Mouse (Mus musculus): ENCODE measurements around the gene Copz1. TPM values are rescaled to one million over a fixed set of nuclear protein-coding genes. Genes with fewer than 3 reads are reported as not detected.

Copz1 gene
- polyA plus RNA-seq, 1 experiment from 2014 or later: 194 TPM

DNA sequence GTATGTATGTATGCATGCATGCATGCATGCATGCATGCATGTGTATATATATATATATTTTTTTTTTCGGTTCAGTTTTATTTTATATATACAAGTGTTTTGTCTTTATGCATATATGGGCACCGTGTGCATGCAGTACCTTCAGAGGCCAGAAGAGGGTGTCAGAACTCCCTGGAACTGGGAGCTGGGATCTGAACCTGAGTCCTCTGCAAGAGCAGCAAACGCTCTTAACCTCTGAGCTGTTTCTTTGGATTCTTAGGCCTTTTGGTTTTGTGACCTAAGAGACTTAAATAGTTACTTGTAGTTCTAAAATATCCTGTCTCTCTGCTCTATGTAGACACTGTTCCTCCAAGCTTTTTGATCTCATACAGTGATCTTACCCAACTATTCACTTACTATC is 11.6 kb downstream of the Copz1 start:
- Histone ChIP-seq H3K9me3 (replicated peaks; ENCODE audit: control insufficient read depth, low read length) (no peaks in the 10 kb centered on the region), H3K4me1 (ENCODE audit: control insufficient read depth, low read depth, low read length) (peaks cover 37% of the 10 kb centered on the region)

DNA sequence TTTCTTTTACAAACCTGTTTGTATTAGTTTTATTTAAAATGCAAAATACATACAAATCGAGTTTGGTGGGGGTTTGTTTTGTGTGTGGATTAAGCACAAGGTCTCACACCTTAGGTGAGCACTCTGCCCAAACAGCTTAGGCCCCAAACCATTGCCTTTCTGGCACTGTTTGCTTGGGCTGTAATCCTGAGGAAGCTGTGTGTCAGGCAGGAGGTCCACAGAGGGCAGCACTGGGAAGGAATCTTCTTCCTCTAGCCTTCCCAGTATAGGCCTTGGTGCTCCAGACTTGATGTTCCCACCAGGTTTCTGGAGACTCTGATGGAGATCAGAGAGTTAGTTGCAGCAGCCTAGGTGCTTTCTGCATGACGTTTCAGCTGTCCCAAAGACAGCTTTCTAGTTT is 12.1 kb downstream of the Copz1 start:
- Histone ChIP-seq H3K9ac (ENCODE audit: low read depth, low read length) (peak overlapping the region; percentile 4; the same call in 1 of the 2 replicates), H3K4me2 (ENCODE audit: low read depth, low read length) (no peak overlapping the region), H3K27ac (ENCODE audit: low read length) (0 out of 2 replicates have a peak overlapping the region, but pooled peaks have one; percentile 13), H3K4me1 (ENCODE audit: control insufficient read depth, low read depth, low read length) (peaks cover 34% of the 10 kb centered on the region), H3K4me3 (ENCODE audit: low read depth, low read length) (no peak overlapping the region), H3K27me3 (ENCODE audit: control insufficient read depth, insufficient read depth, low read depth, low read length) (no peaks in the 10 kb centered on the region), H3K36me3 (ENCODE audit: control insufficient read depth, insufficient read depth) (peaks cover 7% of the 10 kb centered on the region), H3K9me3 (replicated peaks; ENCODE audit: control insufficient read depth, low read length) (no peaks in the 10 kb centered on the region)
- no peak for ATAC-seq (ENCODE audit: low read depth)
- WGBS (ENCODE audit: insufficient replicate concordance): 36% methylated on average over 2 of the region's 2 CpGs

More for the DNA sequence above, 11.6 kb downstream of the Copz1 start:
- no peak for ATAC-seq (ENCODE audit: low read depth)
- no peak overlapping the region for H3K9ac ChIP-seq (ENCODE audit: low read depth, low read length)
- H3K27me3 ChIP-seq (ENCODE audit: control insufficient read depth, insufficient read depth, low read depth, low read length): no peaks in the 10 kb centered on the region
- no peak overlapping the region for H3K27ac ChIP-seq (ENCODE audit: low read length)
- H3K4me2 ChIP-seq (ENCODE audit: low read depth, low read length): no peak overlapping the region
- WGBS (ENCODE audit: insufficient replicate concordance): 72% methylated on average over 3 of the region's 3 CpGs
- H3K4me3 ChIP-seq (ENCODE audit: low read depth, low read length): no peak overlapping the region
- H3K36me3 ChIP-seq (ENCODE audit: control insufficient read depth, insufficient read depth): peaks cover 1% of the 10 kb centered on the region

DNA sequence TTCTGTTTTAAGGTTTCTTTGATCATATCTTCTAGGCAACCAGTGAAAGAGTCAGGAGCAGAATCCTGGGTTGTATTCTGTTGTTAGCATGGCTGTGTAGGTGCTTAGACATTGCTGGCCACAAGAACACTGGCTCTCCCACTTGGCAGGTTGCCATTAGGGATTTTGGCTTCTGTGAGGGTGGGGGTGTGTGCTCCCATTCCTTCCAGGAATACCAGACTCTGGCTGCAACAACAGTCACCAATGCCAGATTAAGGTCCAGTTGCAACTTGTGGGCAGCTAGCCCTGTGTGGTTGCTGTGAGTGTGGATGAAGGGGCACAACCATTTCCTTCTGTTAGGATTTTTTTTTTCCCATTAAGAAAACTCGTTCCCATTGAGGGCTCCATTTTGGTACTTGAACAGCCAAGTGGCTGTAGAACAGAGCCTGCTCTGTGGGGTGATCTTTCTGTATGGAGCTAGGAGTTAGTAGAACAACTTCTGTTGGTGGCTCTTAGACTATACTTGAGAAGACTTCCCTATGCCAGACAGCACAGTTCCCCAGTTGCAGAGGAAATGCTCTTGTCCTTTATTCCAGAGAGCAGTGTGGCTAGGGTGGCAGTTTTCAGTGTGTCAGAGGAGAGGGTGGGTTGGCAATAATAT is 13.4 kb downstream of the Copz1 start:
- Histone ChIP-seq H3K27ac (ENCODE audit: low read length) (no peak overlapping the region), H3K9me3 (replicated peaks; ENCODE audit: control insufficient read depth, low read length) (no peaks in the 10 kb centered on the region), H3K9ac (ENCODE audit: low read depth, low read length) (no peak overlapping the region), H3K4me3 (ENCODE audit: low read depth, low read length) (no peak overlapping the region), H3K4me2 (ENCODE audit: low read depth, low read length) (no peak overlapping the region), H3K27me3 (ENCODE audit: control insufficient read depth, insufficient read depth, low read depth, low read length) (no peaks in the 10 kb centered on the region), H3K36me3 (ENCODE audit: control insufficient read depth, insufficient read depth) (peaks cover 16% of the 10 kb centered on the region), H3K4me1 (ENCODE audit: control insufficient read depth, low read depth, low read length) (peaks cover 24% of the 10 kb centered on the region)
- 45% methylated on average over 1 of the region's 1 CpGs for WGBS (ENCODE audit: insufficient replicate concordance)
- ATAC-seq (ENCODE audit: low read depth): no peak

DNA sequence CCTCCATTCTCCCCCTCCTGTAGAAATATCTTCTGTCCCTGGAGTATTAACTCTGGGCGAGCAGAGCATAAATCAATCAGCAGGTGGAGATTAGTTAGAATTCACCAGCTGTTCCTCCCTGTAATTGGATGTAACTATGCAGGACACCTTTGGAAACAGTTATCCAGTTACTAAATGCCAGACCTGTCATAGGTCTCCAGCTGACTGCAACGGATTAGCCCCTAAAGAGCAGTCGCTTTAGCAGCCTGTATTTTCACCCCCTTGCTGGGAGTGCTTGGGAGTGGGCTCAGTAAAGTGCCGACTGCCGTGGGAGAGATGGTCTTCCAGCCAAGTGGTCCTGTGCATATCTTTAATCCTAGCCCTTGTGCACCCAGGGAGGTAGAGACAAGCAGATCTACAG is 17.1 kb downstream of the Copz1 start:
- WGBS (ENCODE audit: insufficient replicate concordance): 78% methylated on average over 5 of the region's 5 CpGs
- H3K9ac ChIP-seq (ENCODE audit: low read depth, low read length): no peak overlapping the region

DNA sequence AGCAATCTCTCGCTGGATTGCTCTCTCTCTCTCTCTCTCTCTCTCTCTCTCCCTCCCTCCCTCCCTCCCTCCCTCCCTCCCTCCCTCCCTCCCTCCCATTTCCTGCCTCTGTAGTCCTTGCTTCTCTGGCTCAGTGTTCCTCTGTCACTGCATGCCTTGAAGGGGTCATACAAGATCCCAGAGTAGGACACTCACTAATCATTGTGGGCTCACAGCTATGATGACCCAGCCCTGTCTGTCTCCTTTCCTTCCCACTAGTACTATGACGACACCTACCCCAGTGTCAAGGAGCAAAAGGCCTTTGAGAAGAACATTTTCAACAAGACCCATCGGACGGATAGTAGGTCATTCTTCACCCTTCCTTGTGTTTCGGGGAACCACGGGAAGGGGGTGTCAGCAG is 17.9 kb downstream of the Copz1 start:
- Histone ChIP-seq H3K4me2 (ENCODE audit: low read depth, low read length) (no peak overlapping the region), H3K27me3 (ENCODE audit: control insufficient read depth, insufficient read depth, low read depth, low read length) (no peaks in the 10 kb centered on the region), H3K36me3 (ENCODE audit: control insufficient read depth, insufficient read depth) (peaks cover 46% of the 10 kb centered on the region), H3K27ac (ENCODE audit: low read length) (no peak overlapping the region), H3K9me3 (replicated peaks; ENCODE audit: control insufficient read depth, low read length) (no peaks in the 10 kb centered on the region), H3K9ac (ENCODE audit: low read depth, low read length) (no peak overlapping the region), H3K4me3 (ENCODE audit: low read depth, low read length) (no peak overlapping the region), H3K4me1 (ENCODE audit: control insufficient read depth, low read depth, low read length) (peaks cover 7% of the 10 kb centered on the region)
- WGBS (ENCODE audit: insufficient replicate concordance): 72% methylated on average over 6 of the region's 6 CpGs
- no peak for ATAC-seq (ENCODE audit: low read depth)

More for the DNA sequence above, 17.1 kb downstream of the Copz1 start:
- ATAC-seq (ENCODE audit: low read depth): no peak
- no peak overlapping the region for H3K27ac ChIP-seq (ENCODE audit: low read length)
- H3K27me3 ChIP-seq (ENCODE audit: control insufficient read depth, insufficient read depth, low read depth, low read length): no peaks in the 10 kb centered on the region
- peaks cover 45% of the 10 kb centered on the region for H3K36me3 ChIP-seq (ENCODE audit: control insufficient read depth, insufficient read depth)
- H3K4me1 ChIP-seq (ENCODE audit: control insufficient read depth, low read depth, low read length): peaks cover 12% of the 10 kb centered on the region
- H3K4me2 ChIP-seq (ENCODE audit: low read depth, low read length): no peak overlapping the region
- no peak overlapping the region for H3K4me3 ChIP-seq (ENCODE audit: low read depth, low read length)
- no peaks in the 10 kb centered on the region for H3K9me3 ChIP-seq (replicated peaks; ENCODE audit: control insufficient read depth, low read length)

DNA sequence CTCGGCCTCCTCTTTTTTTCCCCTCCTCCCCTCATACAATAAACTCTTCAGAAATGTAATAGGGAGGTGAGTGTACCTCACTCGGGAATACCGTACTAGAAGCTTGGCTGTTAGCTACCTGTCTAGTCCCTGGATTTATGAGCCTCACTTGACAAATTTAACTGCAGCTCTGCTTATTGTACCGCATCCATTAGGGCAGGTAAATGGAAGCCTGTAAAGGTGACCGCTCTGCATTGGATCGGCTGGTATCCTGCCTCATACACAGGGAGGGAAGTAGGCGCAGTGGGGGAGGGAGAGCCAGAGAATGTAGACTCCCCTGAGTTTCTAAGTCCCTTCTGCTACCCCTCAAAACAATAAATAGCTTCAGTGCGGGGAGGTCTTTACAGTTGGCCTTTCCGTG is 18.3 kb downstream of the Copz1 start:
- Histone ChIP-seq H3K9me3 (replicated peaks; ENCODE audit: control insufficient read depth, low read length) (no peaks in the 10 kb centered on the region), H3K4me1 (ENCODE audit: control insufficient read depth, low read depth, low read length) (peaks cover 3% of the 10 kb centered on the region), H3K9ac (ENCODE audit: low read depth, low read length) (no peak overlapping the region), H3K27ac (ENCODE audit: low read length) (no peak overlapping the region), H3K36me3 (ENCODE audit: control insufficient read depth, insufficient read depth) (peaks cover 50% of the 10 kb centered on the region), H3K4me3 (ENCODE audit: low read depth, low read length) (no peak overlapping the region), H3K27me3 (ENCODE audit: control insufficient read depth, insufficient read depth, low read depth, low read length) (no peaks in the 10 kb centered on the region), H3K4me2 (ENCODE audit: low read depth, low read length) (no peak overlapping the region)
- no peak for ATAC-seq (ENCODE audit: low read depth)
- WGBS (ENCODE audit: insufficient replicate concordance): 85% methylated on average over 9 of the region's 9 CpGs

DNA sequence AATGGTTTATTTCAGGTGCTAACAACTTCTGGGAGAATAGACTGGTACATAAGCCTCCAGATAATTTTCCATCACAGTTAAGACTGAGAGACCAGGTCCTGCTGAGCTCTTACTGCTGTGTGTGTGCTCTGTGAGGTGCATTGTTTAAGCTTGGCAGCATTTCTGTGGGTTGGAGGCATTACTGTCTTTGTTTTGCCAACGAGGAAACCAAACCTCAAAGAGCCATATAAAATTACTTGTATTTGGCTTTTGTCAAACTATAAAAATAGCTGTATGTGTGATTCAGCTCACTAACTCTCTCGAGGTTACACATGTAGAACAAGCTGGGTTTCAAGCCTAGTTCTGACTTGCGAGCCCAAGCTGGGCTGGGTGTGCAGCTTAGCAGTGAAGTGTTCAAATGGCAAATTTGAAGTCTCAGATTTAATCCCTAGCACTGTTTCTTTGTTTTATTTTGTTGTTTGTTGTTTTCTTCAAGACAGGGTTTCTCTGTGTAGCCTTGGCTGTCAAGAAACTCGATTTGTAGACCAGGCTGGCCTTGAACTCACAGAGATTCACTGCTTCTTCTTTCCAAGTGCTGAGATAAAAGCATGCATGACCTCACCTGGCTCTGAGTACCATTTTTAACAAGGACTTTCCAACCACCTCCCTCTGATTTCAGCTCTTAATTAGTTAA is 20.3 kb downstream of the Copz1 start:
- H3K4me2 ChIP-seq (ENCODE audit: low read depth, low read length): no peak overlapping the region
- no peak overlapping the region for H3K9ac ChIP-seq (ENCODE audit: low read depth, low read length)
- H3K36me3 ChIP-seq (ENCODE audit: control insufficient read depth, insufficient read depth): peaks cover 67% of the 10 kb centered on the region
- WGBS (ENCODE audit: insufficient replicate concordance): 90% methylated on average over 4 of the region's 4 CpGs
- no peak overlapping the region for H3K27ac ChIP-seq (ENCODE audit: low read length)
- no peak overlapping the region for H3K4me3 ChIP-seq (ENCODE audit: low read depth, low read length)
- no peaks in the 10 kb centered on the region for H3K9me3 ChIP-seq (replicated peaks; ENCODE audit: control insufficient read depth, low read length)
- ATAC-seq (ENCODE audit: low read depth): no peak
- no peaks in the 10 kb centered on the region for H3K4me1 ChIP-seq (ENCODE audit: control insufficient read depth, low read depth, low read length)
- H3K27me3 ChIP-seq (ENCODE audit: control insufficient read depth, insufficient read depth, low read depth, low read length): no peaks in the 10 kb centered on the region

DNA sequence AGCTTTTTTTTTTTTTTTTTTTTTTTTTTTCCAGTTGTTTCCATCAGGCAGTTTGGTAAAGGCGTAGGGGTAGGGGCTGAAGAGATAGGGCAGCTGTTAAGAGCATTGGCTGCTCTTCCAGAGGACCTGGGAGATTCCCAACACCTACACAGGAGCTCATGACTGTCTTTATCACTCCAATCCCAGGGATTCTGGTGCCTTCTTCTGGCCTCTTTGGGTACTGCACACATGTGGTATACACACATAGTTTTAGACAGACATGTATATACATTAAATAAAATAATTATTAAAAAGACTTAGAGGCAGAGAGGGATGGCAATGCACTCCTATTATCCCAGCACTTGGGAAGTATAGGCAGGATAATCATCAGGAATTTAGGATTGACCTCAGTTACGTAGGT is 20.9 kb downstream of the Copz1 start:
- H3K4me3 ChIP-seq (ENCODE audit: low read depth, low read length): no peak overlapping the region
- no peak for ATAC-seq (ENCODE audit: low read depth)
- WGBS (ENCODE audit: insufficient replicate concordance): 91% methylated on average over 2 of the region's 2 CpGs
- no peak overlapping the region for H3K9ac ChIP-seq (ENCODE audit: low read depth, low read length)
- no peaks in the 10 kb centered on the region for H3K27me3 ChIP-seq (ENCODE audit: control insufficient read depth, insufficient read depth, low read depth, low read length)
- H3K4me1 ChIP-seq (ENCODE audit: control insufficient read depth, low read depth, low read length): no peaks in the 10 kb centered on the region
- peaks cover 69% of the 10 kb centered on the region for H3K36me3 ChIP-seq (ENCODE audit: control insufficient read depth, insufficient read depth)
- no peak overlapping the region for H3K27ac ChIP-seq (ENCODE audit: low read length)
- H3K4me2 ChIP-seq (ENCODE audit: low read depth, low read length): no peak overlapping the region
- no peaks in the 10 kb centered on the region for H3K9me3 ChIP-seq (replicated peaks; ENCODE audit: control insufficient read depth, low read length)

DNA sequence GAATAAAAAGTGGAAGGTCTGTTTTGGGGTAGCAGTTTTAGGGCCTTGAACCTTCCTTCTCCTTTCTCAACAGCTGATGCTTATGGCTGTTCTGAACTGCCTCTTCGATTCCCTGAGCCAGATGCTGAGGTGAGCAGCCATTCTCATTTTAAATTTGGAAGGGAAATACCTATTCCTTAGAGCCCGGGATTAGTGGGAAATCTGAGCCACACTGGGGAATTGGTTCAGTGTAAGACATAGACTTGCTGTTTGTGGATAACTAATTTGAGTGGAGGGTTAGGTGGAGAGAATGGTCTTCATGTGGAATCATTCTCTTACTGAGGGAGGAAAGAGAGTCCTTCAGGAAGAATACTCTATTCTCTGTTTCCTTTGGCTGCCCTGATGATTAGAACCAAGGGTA is 22.1 kb downstream of the Copz1 start:
- 85% methylated on average over 2 of the region's 2 CpGs for WGBS (ENCODE audit: insufficient replicate concordance)
- Histone ChIP-seq H3K9ac (ENCODE audit: low read depth, low read length) (no peak overlapping the region), H3K36me3 (ENCODE audit: control insufficient read depth, insufficient read depth) (peaks cover 65% of the 10 kb centered on the region), H3K27ac (ENCODE audit: low read length) (no peak overlapping the region), H3K4me1 (ENCODE audit: control insufficient read depth, low read depth, low read length) (no peaks in the 10 kb centered on the region), H3K27me3 (ENCODE audit: control insufficient read depth, insufficient read depth, low read depth, low read length) (no peaks in the 10 kb centered on the region), H3K9me3 (replicated peaks; ENCODE audit: control insufficient read depth, low read length) (no peaks in the 10 kb centered on the region), H3K4me2 (ENCODE audit: low read depth, low read length) (no peak overlapping the region), H3K4me3 (ENCODE audit: low read depth, low read length) (no peak overlapping the region)
- ATAC-seq (ENCODE audit: low read depth): no peak

All from liver, embryonic 16.5 days (tissue).